21 mouse cellular contexts compared by ENCODE assay signal in the genomic region with DNA sequence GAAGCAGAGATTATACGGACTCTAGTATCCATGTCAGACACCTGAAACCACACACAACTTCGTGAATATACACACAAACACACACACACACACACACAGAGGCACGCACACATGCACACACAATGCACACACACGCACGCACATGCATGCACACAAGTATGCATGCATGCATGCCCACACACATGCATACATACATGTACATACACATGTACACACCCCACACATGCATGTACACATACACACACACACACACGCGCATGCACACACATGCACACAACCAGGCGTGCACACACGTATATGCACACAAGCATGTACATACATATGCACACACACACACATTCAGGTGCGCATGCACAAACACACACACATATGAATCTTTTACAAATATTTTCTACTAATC. TPM values are rescaled to one million over a fixed set of nuclear protein-coding genes. Genes with fewer than 3 reads are reported as not detected.
DNase-seq lines count a peak whose midpoint lies in the region; ATAC-seq lines count a peak whose summit lies in the region.
"Had no signal": no experiment of that assay in that cellular context is flagged by ENCODE, and none has a peak within 500 bp of the region (broad histone marks: within the 10 kb centered on the region; RNA-seq: fewer than 3 reads in every experiment).

No protein-coding gene starts in this region.

- WGBS in neural tube, embryonic 11.5 days: 89% methylated on average over 10 of the region's 10 CpGs
- WGBS in neural tube, embryonic 15.5 days: 91% methylated on average over 10 of the region's 10 CpGs
- WGBS in midbrain, embryonic 15.5 days: 93% methylated on average over 10 of the region's 10 CpGs

- no peak overlapping the region for H3K4me2 ChIP-seq in neural tube, embryonic 11.5 days (ENCODE audit: low read depth)
- no peak overlapping the region for H3K4me2 ChIP-seq in neural tube, embryonic 15.5 days
- no peak overlapping the region for H3K4me2 ChIP-seq in midbrain, embryonic 15.5 days
- H3K4me2 ChIP-seq: embryonic facial prominence, embryonic 12.5 days; forebrain, embryonic 13.5 days; heart, embryonic 12.5 days; hindbrain, embryonic 13.5 days had no signal

- no peak overlapping the region for H3K27ac ChIP-seq in neural tube, embryonic 11.5 days (ENCODE audit: low read depth, low read length)
- no peak overlapping the region for H3K27ac ChIP-seq in neural tube, embryonic 15.5 days (replicated peaks)
- no peak overlapping the region for H3K27ac ChIP-seq in midbrain, embryonic 15.5 days
- H3K27ac ChIP-seq: embryonic facial prominence, embryonic 12.5 days; forebrain, embryonic 13.5 days; gastrocnemius, adult 2 months; hindbrain, embryonic 13.5 days; hindbrain, postnatal 0 days had no signal

- H3K27me3 ChIP-seq in megakaryocyte, embryonic 14.5 days (replicated peaks): no peaks in the 10 kb centered on the region
- no peaks in the 10 kb centered on the region for H3K27me3 ChIP-seq in neural tube, embryonic 11.5 days (ENCODE audit: control insufficient read depth, insufficient read depth, low read length)
- H3K27me3 ChIP-seq in neural tube, embryonic 15.5 days (replicated peaks): no peaks in the 10 kb centered on the region
- H3K27me3 ChIP-seq in midbrain, embryonic 15.5 days (replicated peaks): no peaks in the 10 kb centered on the region
- H3K27me3 ChIP-seq: embryonic facial prominence, embryonic 12.5 days; forebrain, embryonic 13.5 days; heart, embryonic 12.5 days; hindbrain, embryonic 13.5 days; Patski had no signal

- no peaks in the 10 kb centered on the region for H3K36me3 ChIP-seq in megakaryocyte, embryonic 14.5 days (replicated peaks; ENCODE audit: low read length)
- H3K36me3 ChIP-seq in neural tube, embryonic 11.5 days (ENCODE audit: control insufficient read depth, insufficient read depth, low read length): no peaks in the 10 kb centered on the region
- no peaks in the 10 kb centered on the region for H3K36me3 ChIP-seq in neural tube, embryonic 15.5 days
- H3K36me3 ChIP-seq in midbrain, embryonic 15.5 days (replicated peaks): no peaks in the 10 kb centered on the region
- H3K36me3 ChIP-seq: embryonic facial prominence, embryonic 12.5 days; heart, embryonic 12.5 days; hindbrain, embryonic 13.5 days had no signal

- no peak for DNase-seq in cerebellum, postnatal 25 days
- no peak for DNase-seq in neural tube, embryonic 11.5 days (ENCODE audit: low spot score)
- no peak for DNase-seq in right cerebral cortex, postnatal 36 days (ENCODE audit: low spot score in 2 of 2)
- DNase-seq: cerebellum, adult 18-20 months; cerebellum, adult 9-11 months; gastrocnemius, adult 2 months; gastrocnemius, postnatal 25 days; heart, postnatal 36 days had no signal

- H3K4me3 ChIP-seq in megakaryocyte, embryonic 14.5 days (replicated peaks): peak overlapping the region; percentile 59
- no peak overlapping the region for H3K4me3 ChIP-seq in neural tube, embryonic 11.5 days (ENCODE audit: low read depth, low read length)
- no peak overlapping the region for H3K4me3 ChIP-seq in neural tube, embryonic 15.5 days (replicated peaks)
- no peak overlapping the region for H3K4me3 ChIP-seq in midbrain, embryonic 15.5 days
- H3K4me3 ChIP-seq: embryonic facial prominence, embryonic 12.5 days; forebrain, embryonic 13.5 days; heart, embryonic 12.5 days; hindbrain, embryonic 13.5 days had no signal

- H3K9me3 ChIP-seq in megakaryocyte, embryonic 14.5 days: no peaks in the 10 kb centered on the region
- no peaks in the 10 kb centered on the region for H3K9me3 ChIP-seq in neural tube, embryonic 11.5 days (ENCODE audit: control insufficient read depth, low read length)
- no peaks in the 10 kb centered on the region for H3K9me3 ChIP-seq in neural tube, embryonic 15.5 days (replicated peaks)
- no peaks in the 10 kb centered on the region for H3K9me3 ChIP-seq in midbrain, embryonic 15.5 days
- H3K9me3 ChIP-seq: embryonic facial prominence, embryonic 12.5 days; forebrain, embryonic 13.5 days; heart, embryonic 12.5 days; hindbrain, embryonic 13.5 days had no signal

- no peaks in the 10 kb centered on the region for H3K4me1 ChIP-seq in megakaryocyte, embryonic 14.5 days
- no peaks in the 10 kb centered on the region for H3K4me1 ChIP-seq in neural tube, embryonic 11.5 days (ENCODE audit: control insufficient read depth, insufficient read depth, low read length)
- no peaks in the 10 kb centered on the region for H3K4me1 ChIP-seq in neural tube, embryonic 15.5 days
- no peaks in the 10 kb centered on the region for H3K4me1 ChIP-seq in midbrain, embryonic 15.5 days
- H3K4me1 ChIP-seq: embryonic facial prominence, embryonic 12.5 days; forebrain, embryonic 13.5 days; heart, embryonic 12.5 days; hindbrain, embryonic 13.5 days had no signal

- ATAC-seq in cerebellum, adult (ENCODE audit: insufficient number of reproducible peaks, low FRiP score, low TSS enrichment): 0 out of 2 replicates have a peak, but pooled peaks have one; percentile 47
- no peak for ATAC-seq in megakaryocyte, adult 5-6 weeks (ENCODE audit: poor library complexity, severe bottlenecking)
- peak; percentile 46; the same call in 1 of the 2 replicates for ATAC-seq in neural tube, embryonic 11.5 days (ENCODE audit: insufficient read depth, low FRiP score, low TSS enrichment)
- no peak for ATAC-seq in neural tube, embryonic 15.5 days (ENCODE audit: low FRiP score)
- ATAC-seq in midbrain, embryonic 15.5 days (replicated peaks): 0 out of 2 replicates have a peak, but pooled peaks have one; percentile 37
- ATAC-seq: activated CD4-positive, CD25-positive, alpha-beta regulatory T cell, adult 4 months; hindbrain, postnatal 0 days had no signal

- no peak overlapping the region for H3K9ac ChIP-seq in neural tube, embryonic 11.5 days (ENCODE audit: low read length)
- no peak overlapping the region for H3K9ac ChIP-seq in neural tube, embryonic 15.5 days (replicated peaks)
- no peak overlapping the region for H3K9ac ChIP-seq in midbrain, embryonic 15.5 days
- H3K9ac ChIP-seq: embryonic facial prominence, embryonic 12.5 days; forebrain, embryonic 13.5 days; heart, embryonic 12.5 days; hindbrain, embryonic 13.5 days had no signal

RNA-seq across cellular contexts. Expression of gene B430218F22Rik, which starts 35.6 kb away (rescaled TPM):
- polyA plus RNA-seq in megakaryocyte, embryonic 14.5 days (2012; ENCODE audit: insufficient read depth, low replicate concordance): 0.35 TPM in 1 of 2 replicates, not detected in the other
- 0.11 and 0.20 TPM in 2 replicates for total RNA-seq in megakaryocyte, adult 5-6 weeks (2015)
- not detected in 2 replicates for total RNA-seq in megakaryocyte, adult 5-6 weeks (2017)
- 0.52 and 0.82 TPM in 2 replicates for polyA plus RNA-seq in neural tube, embryonic 11.5 days (2014; fragmentation: Nextera tagmentation; extraction: Ambion mirVana)
- 0.96 and 1.8 TPM in 2 replicates for polyA plus RNA-seq in neural tube, embryonic 15.5 days (2015; fragmentation: Nextera tagmentation; extraction: Ambion mirVana)
- polyA plus RNA-seq in midbrain, embryonic 15.5 days (2015; fragmentation: Nextera tagmentation; extraction: Ambion mirVana): 0.97 and 1.6 TPM in 2 replicates
- total RNA-seq: adrenal gland, postnatal 14 days; gastrocnemius, adult 2 months had no signal

RNA-seq across cellular contexts. Expression of gene Mrps30, which starts 36.2 kb away (rescaled TPM):
- polyA plus RNA-seq in megakaryocyte, embryonic 14.5 days (2012; ENCODE audit: insufficient read depth, low replicate concordance): 7.4 and 9.9 TPM in 2 replicates
- total RNA-seq in megakaryocyte, adult 5-6 weeks (2015): 21.7 and 24.2 TPM in 2 replicates
- 26.1 and 29.9 TPM in 2 replicates for total RNA-seq in megakaryocyte, adult 5-6 weeks (2017)
- polyA plus RNA-seq in neural tube, embryonic 11.5 days (2014; fragmentation: Nextera tagmentation; extraction: Ambion mirVana): 36.4 and 36.7 TPM in 2 replicates
- 25.6 and 26.1 TPM in 2 replicates for polyA plus RNA-seq in neural tube, embryonic 15.5 days (2015; fragmentation: Nextera tagmentation; extraction: Ambion mirVana)
- 23.5 and 25.7 TPM in 2 replicates for polyA plus RNA-seq in midbrain, embryonic 15.5 days (2015; fragmentation: Nextera tagmentation; extraction: Ambion mirVana)

Comparison
In these comparisons a context has a peak if more than half of its experiments do, and no peak if none do; other contexts are left out.
1. ATAC-seq: peak in cerebellum, adult (single experiment), neural tube, embryonic 11.5 days (single experiment) and midbrain, embryonic 15.5 days (single experiment); none in megakaryocyte, adult 5-6 weeks (single experiment) and neural tube, embryonic 15.5 days (single experiment).